Mouse (Mus musculus) kidney, embryonic 16.5 days (tissue): ENCODE data around the gene Tmbim1. TPM values are rescaled to one million over a fixed set of nuclear protein-coding genes. Genes with fewer than 3 reads are reported as not detected.
A peak's percentile ranks its signal among the peaks of the same experiment; 100 is the strongest.

Source experiments
- ATAC-seq: fragments of 200-750 bp; cut with Nextera tagmentation; 2 replicates; pipeline ENCODE4 v1.8.0; 2017; ENCODE audit warnings: moderate TSS enrichment; ENCODE audit not compliant: low FRiP score, low TSS enrichment
- H3K27ac ChIP-seq: fragments of 300-500 bp; sonication (generic); 2 replicates; pipeline ENCODE4 v1.5.1; 2014; ENCODE audit warnings: low read length
- H3K27me3 ChIP-seq: fragments of 300-500 bp; sonication (generic); 2 replicates; pipeline ENCODE4 v1.6.1; 2014; ENCODE audit warnings: low read length, control low read depth, mixed read lengths; ENCODE audit not compliant: insufficient read depth
- H3K36me3 ChIP-seq: fragments of 300-500 bp; sonication (generic); 2 replicates; pipeline ENCODE4 v1.6.1; 2014; ENCODE audit warnings: low read length, control low read depth, mixed read lengths; ENCODE audit not compliant: insufficient read depth
- H3K4me1 ChIP-seq: fragments of 300-500 bp; sonication (generic); 2 replicates; pipeline ENCODE4 v1.6.1; 2014; ENCODE audit warnings: low read length, control low read depth, mixed read lengths; ENCODE audit not compliant: insufficient read depth
- H3K4me2 ChIP-seq: fragments of 300-500 bp; sonication (generic); replicated peaks from 2 replicates; pipeline ENCODE4 v1.6.1; 2014; ENCODE audit warnings: low read depth, low read length
- H3K4me3 ChIP-seq: fragments of 300-500 bp; sonication (generic); 2 replicates; pipeline ENCODE4 v1.5.1; 2014; ENCODE audit warnings: mild to moderate bottlenecking, low read length
- H3K9ac ChIP-seq: fragments of 300-500 bp; sonication (generic); replicated peaks from 2 replicates; pipeline ENCODE4 v1.6.1; 2014; ENCODE audit warnings: low read length
- H3K9me3 ChIP-seq: fragments of 300-500 bp; sonication (generic); 2 replicates; pipeline ENCODE4 v1.6.1; 2016; ENCODE audit warnings: low read length, control low read depth
- WGBS: fragments of 180-500 bp; shearing (Covaris S2); extraction: QIAGEN DNeasy Blood & Tissue Kit; methylation state at CpG from one replicate; pipeline ENCODE4 v1.1.7; 2014; 5-methylcytosine and 5-hydroxymethylcytosine counted together
- polyA plus RNA-seq: library from polyadenylated mRNA; unstranded; fragments of >200 nt; fragmentation: Nextera tagmentation; extraction: Ambion mirVana; gene quantifications from 2 replicates; pipeline ENCODE4 v1.2.1, GENCODE M21; 2015

The Tmbim1 gene
- polyA plus RNA-seq, 1 experiment from 2014 or later: 33.5 TPM

DNA sequence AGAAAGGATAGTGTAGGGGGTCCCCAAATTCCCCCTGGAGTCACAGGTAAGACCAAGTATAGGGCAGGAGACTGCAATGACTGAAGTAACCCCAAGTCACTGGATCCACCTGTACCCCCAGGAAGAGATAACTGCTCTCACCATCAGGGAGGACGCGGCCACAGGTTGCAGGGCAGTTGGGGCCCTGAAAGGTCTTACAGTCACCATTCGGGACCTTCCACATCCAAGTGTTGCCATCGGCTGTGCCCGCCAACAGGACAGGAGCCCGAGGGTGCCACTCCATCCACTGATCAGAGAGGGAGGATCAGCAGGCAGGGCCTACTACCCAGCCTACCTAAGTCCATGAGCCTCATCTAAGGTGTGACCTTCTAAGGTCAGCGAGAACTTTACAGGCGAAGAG is 23.5 kb downstream of the Tmbim1 start:
- Histone ChIP-seq H3K9me3 (no peaks in the 10 kb centered on the region), H3K27me3 (no peaks in the 10 kb centered on the region), H3K4me2 (no peak overlapping the region), H3K36me3 (peaks cover 50% of the 10 kb centered on the region), H3K4me1 (peaks cover 40% of the 10 kb centered on the region), H3K27ac (no peak overlapping the region), H3K9ac (no peak overlapping the region), H3K4me3 (no peak overlapping the region)
- 99% methylated on average over 8 of the region's 8 CpGs for WGBS
- no peak for ATAC-seq

DNA sequence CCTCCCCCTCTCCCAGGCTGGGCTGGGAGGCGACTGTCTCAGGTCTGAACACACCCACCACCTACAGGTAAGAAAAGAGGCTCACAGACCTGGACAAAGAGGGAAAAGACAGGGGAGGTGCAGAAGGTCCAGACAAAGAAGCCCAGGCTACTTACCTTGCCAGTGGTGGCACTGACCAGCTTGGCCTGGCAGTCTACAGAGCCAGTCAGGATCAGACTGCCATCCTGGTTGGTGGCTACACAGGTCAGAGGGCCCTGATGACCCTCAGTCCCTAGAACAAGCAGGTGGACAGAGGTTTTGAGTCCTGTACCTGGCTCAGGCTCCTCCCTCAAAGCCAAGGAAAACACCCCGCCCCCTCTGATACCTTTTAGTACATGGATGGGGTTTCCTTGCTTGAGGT is 24.1 kb downstream of the Tmbim1 start:
- H3K4me1 ChIP-seq: peaks cover 44% of the 10 kb centered on the region
- WGBS: 89% methylated on average over 2 of the region's 2 CpGs
- H3K27ac ChIP-seq: no peak overlapping the region
- H3K36me3 ChIP-seq: peaks cover 50% of the 10 kb centered on the region
- no peaks in the 10 kb centered on the region for H3K27me3 ChIP-seq
- H3K4me2 ChIP-seq: no peak overlapping the region
- H3K4me3 ChIP-seq: no peak overlapping the region
- H3K9me3 ChIP-seq: no peaks in the 10 kb centered on the region
- ATAC-seq: no peak
- H3K9ac ChIP-seq: no peak overlapping the region

- no peak overlapping the region for H3K4me3 ChIP-seq
- peaks cover 50% of the 10 kb centered on the region for H3K36me3 ChIP-seq
- H3K4me1 ChIP-seq: peaks cover 41% of the 10 kb centered on the region
- no peak overlapping the region for H3K9ac ChIP-seq
- no peak for ATAC-seq
- no peaks in the 10 kb centered on the region for H3K9me3 ChIP-seq
- H3K27ac ChIP-seq: no peak overlapping the region
- 91% methylated on average over 14 of the region's 14 CpGs for WGBS
- H3K4me2 ChIP-seq: no peak overlapping the region
- no peaks in the 10 kb centered on the region for H3K27me3 ChIP-seq
These were observed 24.7 kb downstream of the Tmbim1 start for GRCm38 (mm10) chr1:74280591-74281325.

DNA sequence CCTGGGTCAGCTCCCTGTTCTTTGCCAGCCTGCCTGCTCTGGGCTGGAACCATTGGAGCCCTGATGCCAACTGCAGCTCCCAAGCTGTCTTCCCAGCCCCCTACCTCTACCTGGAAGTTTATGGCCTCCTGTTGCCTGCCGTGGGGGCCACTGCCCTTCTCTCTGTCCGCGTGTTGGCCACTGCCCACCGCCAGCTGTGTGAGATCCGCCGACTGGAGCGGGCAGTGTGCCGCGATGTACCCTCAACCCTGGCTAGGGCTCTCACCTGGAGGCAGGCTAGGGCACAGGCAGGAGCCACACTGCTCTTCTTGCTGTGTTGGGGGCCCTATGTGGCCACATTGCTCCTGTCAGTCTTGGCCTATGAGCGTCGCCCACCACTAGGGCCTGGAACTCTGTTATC is 26.4 kb downstream of the Tmbim1 start:
- Histone ChIP-seq H3K36me3 (peaks cover 50% of the 10 kb centered on the region), H3K27ac (no peak overlapping the region), H3K4me1 (peaks cover 48% of the 10 kb centered on the region), H3K4me2 (no peak overlapping the region), H3K9me3 (no peaks in the 10 kb centered on the region), H3K27me3 (no peaks in the 10 kb centered on the region), H3K9ac (no peak overlapping the region), H3K4me3 (no peak overlapping the region)
- no peak for ATAC-seq
- WGBS: 81% methylated on average over 11 of the region's 11 CpGs

GRCm38 (mm10) chr1:74278538-74278937 is 26.9 kb downstream of the Tmbim1 start, which contains the start of gene Gpbar1:
TSS of gene Gpbar1 (plus strand) at chr1:74278550.
- H3K27ac ChIP-seq: no peak within 1 kb of the TSS; the same call in 1 of the 2 replicates
- no peak within 1 kb of the TSS for H3K4me3 ChIP-seq
- H3K9ac ChIP-seq: no peak within 1 kb of the TSS
- H3K4me2 ChIP-seq: no peak within 1 kb of the TSS
- no peaks in the 10 kb centered on the region for H3K9me3 ChIP-seq
- ATAC-seq: no peak
- H3K27me3 ChIP-seq: no peaks in the 10 kb centered on the region
- H3K4me1 ChIP-seq: peaks cover 44% of the 10 kb centered on the region
- 88% methylated on average over 10 of the region's 10 CpGs for WGBS
- peaks cover 50% of the 10 kb centered on the region for H3K36me3 ChIP-seq

DNA sequence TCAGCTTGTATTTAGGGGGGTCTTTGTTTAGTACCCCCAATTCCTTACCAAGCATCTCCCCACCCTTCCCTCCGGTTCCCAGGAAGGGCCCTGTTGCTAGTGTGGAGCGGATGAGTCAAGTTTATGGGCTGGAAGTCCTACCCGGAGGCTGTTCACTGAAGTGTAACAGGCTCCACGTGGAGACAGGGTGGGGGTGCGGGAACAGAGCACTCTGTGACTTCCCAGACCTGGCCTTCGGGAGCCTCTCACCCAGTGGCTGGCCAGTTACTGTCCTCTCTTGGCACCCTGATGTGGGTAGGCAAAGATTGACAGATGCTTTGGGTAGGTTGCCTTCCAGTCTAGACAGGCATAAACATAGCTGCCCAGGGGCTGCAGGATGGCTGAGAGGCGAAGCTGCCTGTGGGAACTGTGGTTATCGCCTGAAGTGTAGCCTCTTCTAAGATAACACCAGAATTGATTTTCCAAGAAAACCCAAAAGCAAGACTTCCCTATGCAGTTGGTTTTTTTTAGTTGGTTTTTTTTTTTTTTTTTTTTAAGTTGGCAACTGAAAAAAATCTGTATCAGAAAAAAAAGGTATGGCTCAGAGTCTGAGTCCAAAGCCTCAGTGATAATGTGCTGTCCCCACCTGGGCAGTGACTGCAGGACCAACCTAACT is 27.4 kb downstream of the Tmbim1 start:
- Histone ChIP-seq H3K9me3 (no peaks in the 10 kb centered on the region), H3K36me3 (peaks cover 47% of the 10 kb centered on the region), H3K4me3 (no peak overlapping the region), H3K27me3 (no peaks in the 10 kb centered on the region), H3K4me2 (no peak overlapping the region), H3K9ac (no peak overlapping the region), H3K27ac (no peak overlapping the region; the same call in 1 of the 2 replicates), H3K4me1 (peaks cover 39% of the 10 kb centered on the region)
- ATAC-seq: peak; percentile 49
- 27% methylated on average over 8 of the region's 8 CpGs for WGBS

DNA sequence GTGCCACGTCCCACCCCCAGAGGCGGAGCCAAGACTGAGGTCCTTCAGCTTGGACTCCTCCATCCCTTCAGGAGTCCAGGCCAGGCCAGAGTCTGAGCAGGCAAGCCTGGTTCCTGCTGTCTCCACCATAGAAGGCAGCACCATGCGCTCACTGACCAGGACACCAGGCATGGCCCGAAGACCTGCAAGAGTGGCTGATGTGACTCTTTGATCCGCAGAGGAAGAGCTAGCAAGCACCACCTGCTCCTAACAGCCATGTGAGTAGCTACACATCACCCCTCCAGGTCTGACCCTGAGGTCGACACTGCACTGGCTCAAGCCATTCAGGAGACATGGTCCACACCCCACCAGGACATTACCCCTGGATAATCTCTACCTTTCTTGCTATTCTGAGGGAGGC is 28.4 kb downstream of the Tmbim1 start:
- H3K36me3 ChIP-seq: peaks cover 37% of the 10 kb centered on the region
- 58% methylated on average over 6 of the region's 6 CpGs for whole genome bisulfite sequencing
- no peak for ATAC-seq

GRCm38 (mm10) chr1:74275015-74275414 is 30.4 kb downstream of the Tmbim1 start:
- no peaks in the 10 kb centered on the region for H3K27me3 ChIP-seq
- WGBS: 10% methylated on average over 9 of the region's 9 CpGs
- H3K4me2 ChIP-seq: 0 out of 2 replicates have a peak overlapping the region, but pooled peaks have one; percentile 5
- peak; percentile 58; the same call in 1 of the 2 replicates for ATAC-seq
- peaks cover 17% of the 10 kb centered on the region for H3K36me3 ChIP-seq
- H3K9ac ChIP-seq: peak overlapping the region; percentile 20; the same call in 1 of the 2 replicates
- H3K9me3 ChIP-seq: no peaks in the 10 kb centered on the region
- peaks cover 34% of the 10 kb centered on the region for H3K4me1 ChIP-seq
- no peak overlapping the region for H3K4me3 ChIP-seq
- H3K27ac ChIP-seq: 0 out of 2 replicates have a peak overlapping the region, but pooled peaks have one; percentile 25

More for the DNA sequence above, 28.4 kb downstream of the Tmbim1 start:
- peaks cover 34% of the 10 kb centered on the region for H3K4me1 ChIP-seq
- no peak overlapping the region for H3K9ac ChIP-seq
- H3K27ac ChIP-seq: no peak overlapping the region
- H3K4me2 ChIP-seq: no peak overlapping the region
- no peaks in the 10 kb centered on the region for H3K9me3 ChIP-seq
- no peaks in the 10 kb centered on the region for H3K27me3 ChIP-seq
- H3K4me3 ChIP-seq: no peak overlapping the region

DNA sequence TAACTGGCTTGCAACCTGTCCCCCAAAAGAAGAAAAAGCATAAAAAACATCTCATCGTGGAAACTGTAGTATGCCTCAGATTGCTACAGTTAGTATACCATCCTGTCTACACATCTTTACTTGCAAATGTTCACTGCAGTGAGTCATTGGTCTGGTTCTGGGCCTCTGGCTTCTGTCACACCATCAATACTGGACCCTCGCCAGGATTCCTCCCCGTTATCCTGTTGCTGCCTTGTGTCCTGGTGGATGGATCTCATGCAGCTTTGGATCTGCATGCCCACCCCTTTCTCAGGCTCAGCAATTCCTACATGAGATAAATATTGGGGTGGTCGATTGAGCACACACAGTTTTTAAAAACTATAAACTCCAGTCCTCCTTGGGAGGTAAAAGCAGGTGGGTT is 33.8 kb downstream of the Tmbim1 start:
- no peaks in the 10 kb centered on the region for H3K9me3 ChIP-seq
- H3K36me3 ChIP-seq: peaks cover 21% of the 10 kb centered on the region
- no peak overlapping the region for H3K4me3 ChIP-seq
- ATAC-seq: no peak
- H3K4me1 ChIP-seq: peaks cover 13% of the 10 kb centered on the region
- WGBS: 76% methylated on average over 4 of the region's 4 CpGs
- no peak overlapping the region for H3K9ac ChIP-seq
- no peak overlapping the region for H3K27ac ChIP-seq
- H3K27me3 ChIP-seq: no peaks in the 10 kb centered on the region
- H3K4me2 ChIP-seq: no peak overlapping the region

GRCm38 (mm10) chr1:74268750-74269149 is 36.7 kb downstream of the Tmbim1 start:
- H3K27ac ChIP-seq: no peak overlapping the region
- H3K9me3 ChIP-seq: no peaks in the 10 kb centered on the region
- no peak overlapping the region for H3K9ac ChIP-seq
- ATAC-seq: no peak
- H3K4me2 ChIP-seq: no peak overlapping the region
- no peaks in the 10 kb centered on the region; the same call in 1 of the 2 replicates for H3K4me1 ChIP-seq
- H3K36me3 ChIP-seq: peaks cover 50% of the 10 kb centered on the region
- H3K27me3 ChIP-seq: no peaks in the 10 kb centered on the region
- H3K4me3 ChIP-seq: no peak overlapping the region
- WGBS: 87% methylated on average over 8 of the region's 8 CpGs
